Mouse (Mus musculus): ENCODE measurements around the gene Scarb2.
"Not testable (repeated sequence)": the region's sequence is repeated elsewhere in the genome, so short reads cannot be mapped to it uniquely, and the experiment has no call there.

DNA sequence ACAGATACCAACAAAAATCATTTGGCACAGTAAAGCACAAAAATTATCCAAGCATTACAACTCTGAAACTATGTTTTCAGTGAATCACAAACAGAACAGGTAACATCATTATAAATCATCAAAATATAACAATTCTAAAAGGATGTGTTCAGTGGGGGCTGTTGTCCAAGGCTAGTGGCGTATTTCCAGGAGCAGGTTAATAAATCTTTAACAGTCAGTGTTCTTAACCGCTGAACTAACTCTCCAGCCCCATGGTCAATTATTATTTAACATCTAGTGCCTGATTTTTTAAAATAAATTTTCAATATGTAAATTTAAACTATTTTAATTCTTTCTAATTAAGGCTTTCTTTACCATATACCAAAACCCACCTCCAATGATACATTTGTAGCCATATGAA is 14.5 kb upstream of the Scarb2 start:
- not testable (repeated sequence) for TF ChIP-seq CTCF (IDR thresholded peaks at IDR 0.05; ENCODE audit: low read depth, low read length); EP300 (IDR thresholded peaks at IDR 0.05; ENCODE audit: insufficient read depth, low read depth, low read length)

All from ES-Bruce4 (cell line).